Mouse (Mus musculus): ENCODE data around the gene 4931406P16Rik.

4931406P16Rik gene

DNA sequence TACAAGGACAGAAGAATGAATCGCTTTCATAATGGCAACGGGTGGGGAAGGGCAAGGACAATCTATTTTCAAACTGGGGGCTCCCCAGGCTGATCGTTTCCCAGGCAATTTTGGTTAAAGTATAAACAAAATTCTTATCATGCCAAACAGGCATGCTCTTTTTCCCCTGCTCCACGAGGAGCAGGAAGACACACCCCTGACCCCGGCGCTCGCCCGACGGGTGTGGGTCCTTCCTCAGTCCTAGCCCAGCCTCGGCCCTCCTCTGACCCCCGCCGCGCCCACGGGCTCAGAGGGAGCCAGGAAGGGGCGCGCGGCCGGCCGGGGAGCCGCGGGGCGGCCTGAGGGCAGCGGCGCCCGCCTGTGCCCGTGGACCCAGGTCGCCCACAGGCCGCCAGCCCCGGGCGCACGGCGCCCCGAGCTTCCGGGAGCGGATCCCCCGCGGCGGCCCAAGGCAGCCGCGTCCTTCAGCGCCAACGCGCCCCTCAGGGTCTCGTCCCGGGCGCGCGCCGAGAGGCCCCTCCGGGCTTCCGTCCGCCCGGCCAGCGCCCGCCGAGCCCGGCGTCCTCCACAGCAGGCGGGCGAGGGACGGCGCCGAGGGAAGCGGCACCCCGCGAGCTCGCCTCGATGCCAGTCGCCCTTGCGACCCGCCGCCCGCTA is 437 bp downstream of the 4931406P16Rik start:
- DNase-seq (ENCODE audit: low spot score in 2 of 2) = peak in 1 of 2 experiments; percentile 19

DNA sequence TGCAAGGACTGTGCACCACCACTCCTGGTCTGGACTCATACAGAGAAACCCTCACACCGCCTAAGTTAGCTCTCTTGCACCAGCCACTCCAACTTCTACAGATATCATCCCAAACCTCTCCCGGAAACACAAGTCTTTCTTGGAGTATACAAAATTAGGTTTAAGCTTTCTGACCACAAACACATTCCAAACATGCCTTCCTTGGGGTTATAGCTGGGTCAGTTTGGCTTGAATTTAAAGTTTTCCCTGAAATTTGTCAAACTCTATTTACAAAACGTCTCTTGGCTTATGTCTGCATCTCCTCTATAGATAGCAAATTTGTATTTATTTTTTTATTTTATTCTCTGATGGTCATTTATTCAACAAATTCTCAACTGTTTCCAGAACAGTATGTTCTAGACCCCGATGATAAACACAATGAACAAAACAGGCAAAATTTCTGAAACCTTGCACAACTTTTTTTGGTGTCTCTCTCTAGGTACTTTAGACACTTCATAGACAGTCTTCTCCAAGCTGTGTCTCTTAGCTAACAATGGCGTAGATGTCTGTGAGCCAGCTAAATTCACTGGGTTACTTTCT is 4.1 kb downstream of the 4931406P16Rik start:
- DNase-seq (ENCODE audit: low spot score in 2 of 2) = no peak

DNA sequence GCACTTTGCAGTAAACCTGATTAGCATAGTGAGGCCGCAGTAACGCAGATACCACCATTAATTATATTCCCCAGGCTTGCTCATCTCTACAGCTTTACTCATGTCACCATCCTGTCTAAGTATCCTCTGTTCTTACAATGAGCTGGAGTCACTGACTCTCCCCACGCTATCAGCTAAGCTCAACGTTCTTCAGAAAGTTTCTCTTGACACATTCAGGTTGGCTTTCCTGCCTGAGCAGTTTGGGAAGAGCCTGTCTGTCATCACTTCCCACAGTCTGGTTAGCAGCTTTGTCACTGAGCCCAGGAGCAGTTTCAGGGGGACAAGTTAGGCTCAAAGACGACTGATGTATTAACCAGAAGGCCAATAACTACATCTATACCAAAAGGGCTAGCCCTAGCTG is 4.8 kb downstream of the 4931406P16Rik start:
- no peak for DNase-seq (ENCODE audit: low spot score in 2 of 2)

DNA sequence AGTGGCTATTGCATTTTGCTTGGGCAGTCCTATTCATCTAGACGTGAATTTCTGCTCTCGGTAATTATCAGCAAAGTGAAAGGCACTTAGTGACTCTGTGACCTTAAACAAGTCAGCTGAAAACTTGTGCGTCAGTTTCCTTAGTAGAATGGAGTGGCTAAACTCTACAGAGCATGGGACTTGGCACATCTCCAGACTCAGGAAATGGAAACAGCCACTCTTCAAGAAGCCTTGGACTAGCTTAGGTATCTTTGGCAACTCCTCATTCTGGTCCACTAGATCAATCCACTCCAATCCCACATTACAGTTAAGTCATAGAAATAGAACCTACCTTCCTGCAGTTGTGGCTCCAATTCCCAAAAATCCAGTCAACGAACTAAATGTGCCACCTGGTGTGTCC is 7.9 kb downstream of the 4931406P16Rik start:
- no peak for DNase-seq (ENCODE audit: low spot score in 2 of 2)

DNA sequence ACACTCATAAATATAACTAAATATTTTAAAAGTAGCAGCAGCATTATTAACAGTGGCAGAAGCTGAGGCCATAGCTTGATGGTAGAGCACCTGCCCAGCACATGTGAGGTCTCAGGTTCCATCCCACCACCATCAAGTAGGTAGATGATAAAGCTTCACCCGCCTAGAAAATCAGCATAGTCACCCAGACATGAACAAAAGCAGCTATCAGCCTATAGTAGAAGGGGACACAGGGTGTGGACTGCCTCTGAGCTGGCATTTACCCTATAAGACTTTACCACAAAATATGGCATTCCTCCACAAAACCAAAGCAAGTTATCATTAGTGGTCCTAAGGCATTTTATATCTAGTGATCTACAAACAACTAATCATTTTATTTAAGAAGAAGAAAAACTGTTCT is 10.7 kb downstream of the 4931406P16Rik start:
- no peak for DNase-seq (ENCODE audit: low spot score in 2 of 2)

DNA sequence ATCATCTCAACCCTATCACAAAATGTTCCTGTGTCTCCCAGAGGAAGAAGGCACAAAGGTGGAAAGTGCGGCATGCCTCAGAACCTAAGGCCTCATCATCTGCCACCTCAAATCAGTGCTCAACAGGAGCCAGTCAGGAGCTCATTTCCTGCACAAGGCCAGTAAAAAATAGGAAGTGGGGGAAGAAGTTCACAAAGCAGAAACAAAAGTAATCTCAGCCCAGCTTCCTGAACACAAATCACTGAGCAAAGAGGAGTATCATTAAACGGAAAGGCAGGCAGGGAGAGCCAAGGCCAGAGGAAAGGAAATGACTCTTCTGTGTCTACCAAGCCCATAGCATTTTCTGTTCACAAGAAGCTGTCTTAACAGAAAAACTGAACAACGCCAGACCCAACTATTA is 11.4 kb downstream of the 4931406P16Rik start:
- DNase-seq (ENCODE audit: low spot score in 2 of 2) = no peak

DNA sequence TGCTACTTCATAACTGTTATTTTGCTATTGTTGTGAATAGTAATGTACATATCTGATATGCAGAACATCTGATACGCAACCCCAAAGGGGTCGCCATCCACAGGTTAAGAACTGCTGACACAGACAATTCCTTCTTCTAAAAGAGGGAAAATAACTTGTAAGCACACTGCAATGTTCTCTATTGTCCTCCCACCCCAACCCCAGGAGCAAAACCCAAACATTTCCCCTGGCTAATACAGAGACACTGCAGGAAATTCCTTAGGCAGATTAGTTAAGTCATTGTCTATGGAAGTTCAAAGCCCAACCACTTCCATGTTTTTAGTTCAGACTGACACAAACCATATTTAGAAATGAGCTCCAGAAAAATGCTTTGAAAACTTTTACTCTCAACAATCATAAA is 14.5 kb downstream of the 4931406P16Rik start:
- DNase-seq (ENCODE audit: low spot score in 2 of 2) = no peak

DNA sequence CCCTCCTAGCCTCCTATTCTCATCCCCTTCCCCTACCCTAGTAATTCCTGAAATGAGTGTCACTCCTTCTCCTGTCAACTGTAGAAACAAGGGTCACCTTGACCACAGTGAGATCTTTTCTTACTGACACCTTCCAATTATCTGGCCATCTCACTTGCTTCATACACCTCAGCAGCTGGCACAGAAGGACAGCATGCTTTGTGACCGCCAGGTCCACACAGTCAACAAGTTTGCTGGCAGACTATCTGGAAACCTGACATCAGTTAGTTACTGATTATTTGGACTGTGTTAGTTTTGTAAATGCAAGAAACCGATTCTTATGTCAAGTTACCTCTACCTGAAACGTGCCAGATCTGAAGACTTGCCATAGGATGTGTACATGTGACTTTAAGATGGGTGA is 17.2 kb downstream of the 4931406P16Rik start:
- no peak for DNase-seq (ENCODE audit: low spot score in 2 of 2)

DNA sequence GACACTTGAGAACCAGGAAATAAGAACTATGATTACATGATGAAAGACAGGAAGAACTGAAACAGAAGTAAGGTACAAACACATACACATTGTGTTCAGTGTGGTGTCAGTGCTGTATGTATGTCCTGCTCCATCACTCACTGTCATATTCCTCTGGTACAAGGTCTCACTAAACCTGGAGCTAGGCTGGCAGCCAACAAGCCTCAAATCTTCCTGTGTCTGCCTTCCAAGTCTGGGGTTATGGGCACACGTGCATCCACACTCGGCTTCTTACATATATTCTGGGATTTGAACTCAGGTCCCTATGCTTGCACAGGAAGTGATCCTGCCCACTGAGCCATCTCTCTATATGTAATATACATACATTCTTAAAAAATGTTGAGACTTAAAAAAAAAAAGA is 20.7 kb downstream of the 4931406P16Rik start:
- no peak for DNase-seq (ENCODE audit: low spot score in 2 of 2)

DNA sequence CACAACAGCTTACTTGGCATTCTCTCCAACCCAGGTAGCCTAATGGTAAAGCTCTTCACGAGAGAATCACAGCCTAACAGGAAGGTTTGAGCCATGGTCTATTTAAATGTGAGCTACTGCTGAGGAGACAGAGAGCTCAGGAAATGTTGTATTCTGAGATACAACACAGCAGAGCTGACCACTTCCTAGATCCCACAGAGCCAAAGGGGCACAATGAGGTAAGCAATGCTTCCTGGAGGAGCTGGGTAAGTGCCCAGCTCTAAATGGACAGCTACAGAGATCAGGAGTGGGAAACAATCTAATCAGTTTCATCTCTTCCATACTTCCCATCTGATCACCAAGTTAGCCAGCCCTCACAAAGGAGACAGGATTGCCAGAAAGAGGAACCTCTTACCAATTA is 22.1 kb downstream of the 4931406P16Rik start:
- DNase-seq (ENCODE audit: low spot score in 2 of 2) = no peak

DNA sequence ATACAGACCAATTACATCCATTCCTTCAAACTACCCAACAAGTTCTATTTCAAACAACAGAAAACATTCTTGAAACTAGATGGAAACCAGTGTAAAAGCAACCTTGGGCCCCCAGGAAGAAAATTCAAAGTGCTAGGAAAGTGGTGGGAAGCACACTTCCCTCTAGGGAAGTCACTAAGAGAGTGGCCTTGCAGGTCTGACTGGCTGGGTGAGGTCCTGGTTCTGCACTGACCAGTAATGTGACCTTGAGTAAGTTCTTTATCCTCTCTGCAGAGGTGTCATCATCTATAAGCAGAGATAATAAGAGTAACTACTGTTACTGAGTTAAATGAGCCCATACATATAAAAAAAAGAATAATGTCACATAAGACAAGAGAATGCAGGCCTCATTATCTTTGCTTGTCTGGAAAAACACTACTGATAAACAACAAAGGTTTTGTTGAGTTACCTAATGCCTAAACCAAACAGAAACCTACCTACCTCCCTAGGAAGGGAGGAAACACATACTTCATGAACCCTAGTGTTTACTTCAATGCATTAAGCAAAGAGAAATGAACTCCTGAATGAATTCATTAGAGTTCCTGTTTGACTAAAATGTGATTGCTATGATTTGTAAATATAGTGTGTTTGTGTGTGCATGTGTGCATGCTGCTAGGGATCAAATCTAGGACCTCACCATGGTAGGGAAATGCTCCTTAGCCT is 22.8 kb downstream of the 4931406P16Rik start:
- no peak for DNase-seq (ENCODE audit: low spot score in 2 of 2)

DNA sequence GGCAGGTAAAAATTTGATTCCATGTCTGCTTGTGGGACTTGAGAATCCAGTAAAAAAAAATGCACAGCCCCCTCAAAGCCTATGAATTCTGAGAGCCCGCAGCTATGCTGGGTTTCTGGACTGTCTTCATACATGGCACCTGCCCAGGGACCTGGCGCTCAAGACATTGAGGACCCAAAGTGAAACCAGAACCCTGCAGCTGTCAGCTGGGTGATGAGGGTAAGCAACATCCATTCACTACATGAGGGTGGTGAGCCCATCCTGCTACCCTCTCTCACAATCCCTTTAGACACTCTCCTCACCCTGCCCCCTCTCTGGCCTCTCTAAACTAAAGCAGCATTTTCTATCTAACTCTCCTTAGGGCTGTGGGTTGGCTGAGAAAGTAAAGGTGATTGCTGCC is 35.7 kb downstream of the 4931406P16Rik start:
- DNase-seq (ENCODE audit: low spot score in 2 of 2) = no peak

DNA sequence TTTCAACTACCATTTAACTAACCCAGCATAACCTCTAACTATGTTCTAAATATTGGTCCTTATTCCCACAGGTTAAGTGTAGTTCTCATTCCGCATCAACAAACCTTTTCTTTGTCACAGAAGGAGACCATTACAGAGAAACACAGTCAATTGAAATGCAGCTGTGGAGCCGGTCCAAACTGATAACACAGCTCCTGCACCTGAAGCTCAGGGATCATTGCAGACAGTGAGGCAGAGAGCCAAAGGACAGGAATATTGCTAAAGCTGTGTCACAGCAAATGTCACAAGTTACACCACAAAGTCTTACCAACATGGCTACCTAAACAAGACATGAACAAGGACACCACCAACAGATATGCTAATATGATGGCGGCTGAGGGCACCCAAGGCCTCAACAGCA is 37.3 kb downstream of the 4931406P16Rik start:
- DNase-seq (ENCODE audit: low spot score in 2 of 2) = no peak

DNA sequence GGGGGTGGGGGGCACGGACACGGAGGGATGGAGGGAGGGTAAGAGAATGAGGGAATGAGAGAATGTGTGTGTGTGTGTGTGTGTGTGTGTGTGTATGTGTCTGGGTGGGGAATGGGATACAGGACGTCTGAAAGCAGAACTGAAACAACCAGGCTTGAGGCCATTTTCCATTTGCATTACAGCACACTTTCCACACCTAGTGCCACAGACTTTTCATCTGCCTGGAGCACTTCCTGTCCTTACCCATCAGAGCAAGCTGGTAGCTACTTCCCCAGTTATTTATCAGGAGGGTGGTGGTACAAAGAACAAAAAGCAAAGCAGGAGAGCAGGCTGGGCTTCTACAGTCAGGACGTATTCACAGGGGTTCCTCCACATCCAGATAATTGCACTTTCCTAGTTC is 40.9 kb downstream of the 4931406P16Rik start:
- no peak for DNase-seq (ENCODE audit: low spot score in 2 of 2)

DNA sequence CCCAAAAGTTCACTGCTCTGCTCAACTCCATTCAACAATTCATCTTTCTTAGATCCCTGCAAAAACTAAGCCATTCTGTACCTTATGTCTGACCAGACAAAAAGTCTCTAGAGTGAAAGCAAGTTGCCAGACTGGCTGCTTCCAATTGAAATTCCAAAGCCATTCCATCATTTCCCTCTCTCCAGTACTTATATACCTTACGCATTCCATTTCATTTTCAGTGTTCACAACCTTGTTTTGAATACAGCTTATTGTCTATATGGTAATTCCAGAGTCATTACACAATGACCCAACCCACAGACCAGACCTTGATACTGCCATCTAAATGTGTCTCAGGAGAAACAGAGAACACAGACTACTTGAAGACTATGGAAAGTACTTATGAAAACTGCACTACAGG is 44.9 kb downstream of the 4931406P16Rik start:
- DNase-seq (ENCODE audit: low spot score in 2 of 2) = no peak

DNA sequence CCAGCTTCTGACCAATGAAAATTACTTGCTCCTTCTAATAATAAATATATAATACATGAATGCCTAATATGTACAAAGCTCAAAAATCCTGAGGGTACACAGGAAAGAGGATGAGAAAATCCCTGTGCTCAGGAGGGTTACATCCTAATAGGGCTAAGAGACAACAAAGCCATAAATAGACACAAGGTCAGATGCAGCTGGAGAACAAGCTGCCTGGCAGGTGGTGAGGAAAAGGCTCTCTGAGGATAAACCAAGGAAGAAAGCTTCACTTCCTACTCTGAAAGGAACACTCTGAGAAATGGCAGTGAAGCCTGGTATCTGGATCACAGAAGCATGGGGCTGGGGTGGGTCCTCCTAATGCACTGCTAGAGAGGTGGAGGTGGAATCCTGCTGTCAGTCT is 46.9 kb downstream of the 4931406P16Rik start:
- no peak for DNase-seq (ENCODE audit: low spot score in 2 of 2)

DNA sequence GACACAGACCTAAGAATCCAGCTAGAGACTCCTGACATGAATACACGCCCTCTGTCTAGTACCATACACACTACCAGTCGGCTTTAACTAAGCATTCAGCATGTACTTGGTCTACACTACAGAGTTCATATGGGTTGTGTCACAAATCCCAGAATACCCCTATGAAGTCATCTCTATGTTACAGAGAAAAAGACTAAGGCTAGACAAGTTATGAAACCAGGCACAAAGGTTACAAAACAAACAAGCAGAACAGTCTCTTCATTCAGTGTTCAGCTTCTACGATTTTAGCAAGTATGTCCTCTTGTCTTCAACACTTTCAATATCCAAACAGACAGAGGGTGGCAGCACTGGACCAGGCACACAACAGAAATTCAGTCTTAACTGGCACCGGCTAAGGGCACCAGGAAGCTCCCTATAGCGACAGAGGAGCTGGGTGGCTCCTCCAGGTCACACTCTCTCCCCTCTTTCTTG is 47.4 kb downstream of the 4931406P16Rik start:
- DNase-seq (ENCODE audit: low spot score in 2 of 2) = peak; percentile 78 to 85

DNA sequence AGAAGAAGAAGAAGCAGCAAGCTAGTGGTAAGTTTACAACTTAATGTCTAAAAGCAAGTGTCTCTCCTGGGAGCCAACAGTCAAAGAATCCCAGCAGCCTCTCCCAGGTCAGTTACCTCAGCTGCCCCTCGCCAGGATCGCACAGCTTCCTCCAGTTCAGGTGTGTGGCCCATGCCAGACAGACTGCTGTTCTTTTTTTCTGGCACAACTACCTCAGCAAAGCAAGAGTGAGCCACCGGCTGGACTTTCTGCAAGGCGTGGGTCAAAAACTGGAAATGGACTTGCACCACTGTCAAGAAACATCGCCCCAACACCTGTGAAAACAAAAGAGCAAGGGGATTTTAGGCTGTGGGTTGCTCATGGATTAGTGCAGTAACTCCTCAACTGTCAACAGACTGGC is 49.9 kb downstream of the 4931406P16Rik start:
- DNase-seq (ENCODE audit: low spot score in 2 of 2) = no peak

DNA sequence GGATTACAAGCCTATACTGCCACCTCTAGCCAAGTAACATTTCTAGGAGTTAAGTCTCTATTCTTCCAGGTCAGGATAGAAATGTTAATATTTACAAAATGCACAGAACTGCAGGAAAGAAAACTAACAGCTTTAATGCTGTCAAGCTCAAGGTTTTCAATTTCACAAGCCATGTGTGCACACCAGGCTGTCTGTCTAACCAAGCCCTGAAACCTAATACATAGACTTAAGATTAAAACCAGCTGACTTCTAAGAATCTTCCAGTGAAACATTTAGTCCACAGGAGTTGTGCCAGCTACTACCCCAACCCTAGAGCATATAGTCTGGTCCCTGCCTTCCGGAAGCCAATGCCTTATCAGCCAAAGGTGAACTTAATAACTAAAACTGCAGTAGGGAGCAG is 54.9 kb downstream of the 4931406P16Rik start:
- DNase-seq (ENCODE audit: low spot score in 2 of 2) = no peak

DNA sequence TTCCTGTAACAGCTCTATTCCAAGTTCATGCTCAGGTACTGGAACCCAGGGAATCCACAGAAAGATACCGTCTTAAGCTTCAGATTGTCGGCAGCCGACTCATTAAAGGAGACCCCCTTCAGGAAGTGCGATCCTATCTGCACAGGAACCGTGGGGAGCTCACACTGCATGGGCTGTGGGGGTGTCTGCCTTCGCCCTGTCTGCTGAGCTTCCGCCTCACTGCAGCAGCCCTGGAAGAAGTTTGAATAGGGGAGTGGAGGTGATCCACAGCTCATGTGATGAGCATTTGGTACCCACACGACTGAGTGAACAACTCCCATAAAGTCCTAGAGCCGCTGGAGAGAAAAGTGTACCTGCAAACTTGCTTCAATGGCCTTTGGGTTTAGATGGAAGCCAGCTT is 56.1 kb downstream of the 4931406P16Rik start:
- DNase-seq (ENCODE audit: low spot score in 2 of 2) = no peak

DNA sequence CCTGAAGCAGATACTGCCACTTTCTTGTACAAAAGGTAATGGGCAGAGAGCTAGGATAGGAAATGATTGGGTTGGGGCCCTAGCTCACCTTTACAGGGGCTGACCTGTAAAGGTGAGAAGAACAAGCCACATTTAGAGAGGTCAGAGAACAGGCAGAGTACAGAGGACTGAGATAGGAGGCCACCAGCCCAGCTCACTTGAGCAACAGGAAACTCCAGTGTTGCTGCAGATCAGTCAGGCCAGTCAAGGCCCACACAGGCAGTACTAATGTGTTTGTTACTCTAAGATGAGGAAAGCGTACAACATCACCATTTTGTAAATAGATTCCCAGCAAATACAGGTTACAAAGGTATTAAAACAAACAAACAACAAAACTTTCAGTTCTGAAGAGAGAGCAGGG is 57.4 kb downstream of the 4931406P16Rik start:
- DNase-seq (ENCODE audit: low spot score in 2 of 2) = no peak

DNA sequence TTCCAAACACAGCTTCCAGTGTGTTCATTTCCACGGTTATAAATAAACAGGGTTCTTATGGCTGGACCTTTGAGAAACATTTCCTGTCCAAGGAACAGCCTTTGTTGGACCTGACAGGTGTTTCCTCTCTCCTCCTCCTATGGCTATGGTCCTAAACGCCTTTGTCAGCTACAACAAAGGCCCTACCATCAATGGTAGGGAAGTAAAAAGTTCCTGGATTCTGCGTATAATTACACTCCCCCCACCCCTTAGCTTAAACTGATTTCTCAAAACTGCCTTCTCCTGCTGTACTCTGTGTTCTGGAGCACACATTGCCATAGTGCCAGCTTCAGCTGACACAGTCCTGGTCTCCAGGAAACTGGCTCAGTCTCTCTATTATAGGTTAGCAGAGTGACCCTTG is 58.2 kb downstream of the 4931406P16Rik start:
- DNase-seq (ENCODE audit: low spot score in 2 of 2) = no peak

DNA sequence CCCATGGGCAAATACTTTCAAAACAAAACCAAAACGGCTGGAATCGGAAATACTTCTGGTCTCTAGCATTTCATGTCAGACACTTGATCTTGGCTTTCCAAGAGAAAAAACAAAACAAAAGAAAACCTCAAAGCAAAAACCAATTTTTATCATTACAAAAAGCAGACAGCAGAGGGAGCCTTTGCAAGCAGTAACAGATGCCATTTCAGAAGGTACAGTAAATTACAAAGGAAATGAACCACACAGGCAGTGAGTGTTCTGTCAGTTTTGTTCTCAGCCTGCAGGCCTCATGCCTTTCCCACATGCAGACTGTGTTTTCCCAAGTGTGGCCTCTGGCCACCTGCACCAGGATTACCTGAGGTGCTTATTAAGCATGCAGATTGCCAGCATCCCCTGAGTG is 61.3 kb downstream of the 4931406P16Rik start:
- DNase-seq (ENCODE audit: low spot score in 2 of 2) = peak in 1 of 2 experiments; percentile 22
